Mouse (Mus musculus) adrenal gland, postnatal 4 days (tissue): ENCODE data around the gene Naa20. TPM values are rescaled to one million over a fixed set of nuclear protein-coding genes. Genes with fewer than 3 reads are reported as not detected.

Experiments
- DNase-seq, 2 experiments: peaks; one replicate each; pipeline ENCODE4 v3.0.0; 2021 to 2022; ENCODE audit warnings: low spot score in 2 of 2, mixed read lengths in 2 of 2
- microRNA-seq: library from miRNA; unstranded; fragments of <30 nt; microRNA quantifications from one replicate; pipeline ENCODE4 v1.2.0, GENCODE M21; 2021
- total RNA-seq, 2 experiments: library from RNA; stranded (reverse); gene quantifications; 2 replicates each; pipeline ENCODE4 v1.2.3; 2021

Gene Naa20
- total RNA-seq, 2 experiments from 2014 or later = 73.0 to 77.8 TPM

DNA sequence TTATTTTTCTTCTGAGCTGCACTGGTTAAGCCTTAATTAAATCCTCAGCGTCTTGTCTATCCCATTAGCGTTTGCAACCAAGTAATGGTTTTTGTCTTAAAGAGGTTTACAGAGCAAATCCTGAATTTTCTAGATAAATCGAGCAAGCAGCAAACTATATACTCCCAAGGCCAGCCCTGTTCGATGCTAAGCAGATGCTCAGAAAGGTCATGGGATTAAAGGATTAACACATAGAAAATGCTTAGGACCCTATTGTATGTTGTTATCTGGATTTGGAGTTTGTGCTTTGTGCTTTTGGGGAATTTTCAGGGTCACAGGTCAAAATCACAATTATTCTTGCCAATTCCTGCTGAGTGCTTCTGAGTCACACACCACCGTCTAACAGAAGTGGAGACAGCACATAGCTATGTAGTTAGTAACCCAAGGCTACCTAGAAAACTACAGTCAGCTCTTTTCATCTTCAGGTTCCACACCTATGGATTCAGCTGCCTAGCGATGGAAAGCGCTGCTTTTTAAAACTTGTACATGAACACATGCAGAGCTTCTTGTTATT, 46.6 kb downstream of the Naa20 start:
- DNase-seq = no peak

DNA sequence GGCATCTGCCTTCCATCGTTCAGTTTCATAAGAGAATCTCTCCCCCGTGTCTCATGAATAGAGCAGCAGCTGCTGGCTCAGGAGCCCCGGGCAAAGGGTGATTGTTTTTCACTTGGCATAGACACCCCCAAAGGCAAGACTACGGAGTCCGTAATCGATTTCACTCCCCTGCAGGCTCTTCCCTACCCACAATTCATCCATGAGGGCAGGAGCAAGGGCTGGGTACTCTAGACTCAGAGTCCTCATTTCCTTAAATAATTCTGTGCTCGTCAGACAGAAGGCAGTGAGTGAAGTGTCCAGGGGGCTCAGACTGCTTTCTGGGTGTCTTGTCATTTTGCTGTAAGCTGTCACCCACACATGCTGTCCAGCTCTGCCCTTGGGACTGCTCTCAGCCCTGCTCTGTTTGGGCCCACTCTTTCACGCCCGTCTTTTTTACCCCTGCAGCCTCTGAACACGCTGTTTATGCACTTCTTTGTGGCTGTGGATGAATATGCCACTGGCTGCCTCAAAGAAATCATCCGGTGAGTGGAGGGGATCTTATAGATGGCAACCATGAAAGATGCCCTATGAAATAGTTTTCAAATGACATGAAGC, 47.7 kb downstream of the Naa20 start:
- DNase-seq = no peak

DNA sequence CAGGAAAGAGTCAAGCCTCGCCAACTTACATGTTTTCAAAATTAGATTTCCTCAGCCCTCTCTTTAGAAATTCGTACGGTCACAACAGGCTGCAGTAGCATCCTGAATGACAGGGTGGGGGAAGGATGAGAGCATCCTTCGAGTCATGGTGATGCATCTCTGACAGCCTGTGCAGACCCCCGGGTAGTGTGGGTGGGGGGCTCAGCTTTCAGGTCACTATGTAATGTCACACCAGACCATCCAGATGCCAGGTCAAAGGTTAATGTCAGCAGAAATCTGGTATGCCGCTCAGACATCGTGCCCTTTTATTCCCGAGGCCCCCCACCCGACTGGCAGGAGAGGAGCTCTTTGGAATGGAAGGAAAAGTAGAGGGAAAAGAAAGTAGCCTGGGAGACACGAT, 48.3 kb downstream of the Naa20 start:
- no peak for DNase-seq

DNA sequence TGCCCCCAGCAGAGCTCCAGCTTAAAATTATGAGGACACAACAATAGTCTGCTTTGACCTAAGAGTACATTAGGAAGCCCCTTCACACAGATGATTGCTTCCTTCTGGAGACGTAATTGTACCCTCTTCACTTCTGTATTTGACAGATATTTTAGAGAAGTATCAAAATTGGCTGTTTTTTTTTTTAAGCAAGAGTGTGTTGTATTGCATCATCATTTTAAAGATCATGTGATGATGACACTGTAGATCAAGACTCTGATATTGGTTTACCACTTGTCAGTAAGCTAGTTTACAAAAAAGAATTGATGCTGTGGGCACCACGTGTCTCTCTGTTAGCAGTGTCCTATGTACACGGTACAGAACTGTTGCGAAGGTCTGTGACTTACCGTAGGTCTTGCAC, 50.8 kb downstream of the Naa20 start:
- DNase-seq = no peak

DNA sequence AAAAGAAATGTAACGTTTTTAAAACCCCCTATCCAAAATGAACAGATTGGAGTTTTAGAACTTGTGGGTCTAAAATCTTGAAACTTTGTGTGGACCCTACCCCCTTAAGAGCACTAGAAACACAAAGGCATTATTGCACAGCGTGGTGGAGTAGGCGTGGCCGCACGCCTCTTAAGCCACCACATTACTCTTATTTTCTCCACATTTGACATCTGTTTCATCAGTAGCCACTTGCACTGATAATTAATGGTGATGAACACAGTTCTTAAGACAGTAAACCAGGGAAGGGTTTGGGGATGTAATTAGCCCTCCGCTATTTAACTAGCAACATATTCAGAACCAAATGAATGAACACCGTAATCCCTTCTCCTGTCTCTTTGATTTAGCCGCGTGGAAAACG, 53.9 kb downstream of the Naa20 start:
- no peak for DNase-seq

DNA sequence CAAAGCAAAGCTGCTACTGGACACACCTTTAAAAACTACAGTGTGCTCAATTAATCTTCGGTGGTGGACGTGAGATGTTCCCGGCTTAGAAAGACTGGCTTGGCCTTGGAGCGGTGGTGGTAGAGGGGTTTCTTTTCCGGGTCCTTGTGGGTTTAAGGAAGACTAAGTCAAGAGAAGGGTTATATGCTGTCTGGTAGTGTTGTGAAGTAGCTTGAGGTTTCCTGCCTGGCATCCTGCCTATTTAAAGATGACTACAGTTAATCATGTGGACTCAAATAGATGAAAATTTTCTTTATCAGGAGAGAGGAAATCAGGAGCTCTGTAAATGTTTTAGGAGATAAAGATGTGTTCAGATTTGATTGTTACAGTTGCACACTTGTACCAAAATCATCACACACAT, 54.4 kb downstream of the Naa20 start:
- no peak for DNase-seq

DNA sequence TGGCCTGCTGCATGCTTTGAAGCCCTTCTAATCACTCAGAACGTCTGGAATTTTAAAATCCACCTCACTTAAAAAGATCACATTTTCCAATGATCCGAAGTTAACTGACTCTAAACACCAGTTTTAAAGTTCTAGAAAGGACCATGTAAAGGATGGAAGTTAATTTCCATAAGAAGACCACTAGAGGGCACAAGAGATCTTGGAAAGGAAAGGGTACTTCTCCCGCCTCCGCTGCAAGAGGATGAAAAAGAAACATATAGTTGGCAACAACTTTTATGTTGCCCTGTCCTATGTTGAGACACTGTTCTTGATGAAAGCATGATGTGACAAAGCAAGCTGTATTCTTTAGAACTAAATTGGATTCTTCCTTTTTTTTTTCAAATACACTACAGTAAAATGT, 55.6 kb downstream of the Naa20 start:
- DNase-seq = no peak

DNA sequence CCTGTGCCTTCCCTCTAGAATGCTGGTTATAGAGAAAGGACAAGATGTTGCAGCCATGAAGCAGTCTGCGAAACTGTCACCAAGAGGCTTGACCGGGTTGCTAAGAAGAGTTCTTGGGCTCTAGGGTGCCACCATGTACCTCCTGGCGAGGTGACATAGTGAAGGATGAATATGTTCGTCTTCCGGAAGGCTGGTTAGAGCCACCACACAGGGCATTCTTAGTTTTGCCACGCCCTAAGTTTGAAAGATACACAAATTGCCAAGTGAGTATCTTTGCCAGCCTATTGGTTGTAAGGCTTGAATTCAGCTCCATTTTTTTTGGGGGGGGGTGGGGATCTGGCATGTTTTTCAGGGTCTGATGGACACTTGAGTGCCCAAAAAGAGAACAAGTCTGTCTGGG, 56.2 kb downstream of the Naa20 start:
- DNase-seq = no peak

DNA sequence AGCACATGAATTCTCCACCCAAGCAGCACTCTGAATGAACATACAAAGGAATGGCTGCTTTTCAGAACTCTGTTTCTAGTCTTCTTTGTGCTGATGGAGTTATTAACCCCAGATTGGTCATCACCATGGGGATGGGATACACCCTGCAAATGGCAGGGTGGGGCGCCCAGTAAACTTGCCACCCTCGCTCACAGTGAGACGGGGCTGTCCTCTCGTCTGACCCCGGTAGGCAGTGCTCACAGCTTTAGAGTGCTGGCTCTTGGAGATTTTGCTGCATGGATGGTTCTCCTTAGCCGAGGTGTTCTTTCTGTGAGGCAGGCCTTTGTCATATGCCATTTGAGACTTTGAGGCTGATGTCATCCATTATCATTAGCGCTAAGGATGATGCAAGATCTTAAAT, 56.7 kb downstream of the Naa20 start:
- no peak for DNase-seq

DNA sequence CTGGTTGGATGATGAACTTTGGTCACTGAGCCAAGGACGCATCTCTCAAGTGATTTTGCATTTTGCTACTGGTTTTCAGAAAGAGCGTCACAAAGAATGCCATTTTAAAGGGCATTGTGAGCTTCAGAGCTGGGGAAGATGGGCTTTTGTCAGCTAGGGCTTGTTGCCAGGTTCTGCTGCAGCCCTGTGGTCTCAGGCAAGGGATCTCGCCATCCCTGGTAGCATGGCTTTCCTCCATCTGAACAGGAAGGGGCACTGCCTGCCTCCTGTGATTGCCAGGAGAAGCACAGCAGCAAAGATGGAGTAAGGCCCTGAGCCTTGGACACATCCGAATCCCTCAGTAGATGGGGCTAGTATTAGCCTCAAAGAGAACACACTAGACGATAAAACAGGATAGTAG, 60.0 kb downstream of the Naa20 start:
- DNase-seq = no peak

Small RNA genes within 50 kb of the gene (microRNA-seq; reads per million reads assigned to microRNA genes)
- gene Gm25026 = not detected

Other genes starting within 250 kb of the Naa20 start
- gene Rin2, start 226.9 kb upstream of the Naa20 start, total RNA-seq = 10 to 100 TPM; 33.4 to 34.7 TPM
- 10 to 100 TPM; 29.9 to 45.2 TPM for gene Cfap61, start 32.7 kb downstream of the Naa20 start, total RNA-seq
- gene Crnkl1, start 32.9 kb downstream of the Naa20 start, total RNA-seq = 10 to 100 TPM; 26.4 to 27.4 TPM